Mouse (Mus musculus) hindbrain, embryonic 15.5 days (tissue): Measurements from ENCODE around the gene Bsn. TPM values are rescaled to one million over a fixed set of nuclear protein-coding genes. Genes with fewer than 3 reads are reported as not detected.
A peak's percentile ranks its signal among the peaks of the same experiment; 100 is the strongest.

Experiments used
- ATAC-seq: fragments of 200-750 bp; cut with Nextera tagmentation; 2 replicates; pipeline ENCODE4 v1.8.0; 2017; ENCODE audit warnings: low read depth, moderate number of reproducible peaks, moderate TSS enrichment; ENCODE audit not compliant: low FRiP score
- H3K27ac ChIP-seq: fragments of 300-500 bp; sonication (generic); replicated peaks from 2 replicates; pipeline ENCODE4 v1.5.1; 2015; ENCODE audit warnings: mild to moderate bottlenecking, inconsistent platforms
- H3K27me3 ChIP-seq: fragments of 300-500 bp; sonication (generic); 2 replicates; pipeline ENCODE4 v1.6.1; 2015; ENCODE audit warnings: control low read depth, inconsistent platforms
- H3K36me3 ChIP-seq: fragments of 300-500 bp; sonication (generic); 2 replicates; pipeline ENCODE4 v1.6.1; 2015; ENCODE audit warnings: control low read depth, inconsistent platforms
- H3K4me1 ChIP-seq: fragments of 300-500 bp; sonication (generic); replicated peaks from 2 replicates; pipeline ENCODE4 v1.6.1; 2015; ENCODE audit warnings: control low read depth, inconsistent platforms
- H3K4me2 ChIP-seq: fragments of 300-500 bp; sonication (generic); 2 replicates; pipeline ENCODE4 v1.6.1; 2015; ENCODE audit warnings: moderate library complexity, mild to moderate bottlenecking, inconsistent platforms
- H3K4me3 ChIP-seq: fragments of 300-500 bp; sonication (generic); 2 replicates; pipeline ENCODE4 v1.5.1; 2015; ENCODE audit warnings: mild to moderate bottlenecking, inconsistent platforms
- H3K9ac ChIP-seq: fragments of 300-500 bp; sonication (generic); 2 replicates; pipeline ENCODE4 v1.6.1; 2015; ENCODE audit warnings: inconsistent platforms
- H3K9me3 ChIP-seq: fragments of 300-500 bp; sonication (generic); 2 replicates; pipeline ENCODE4 v1.6.1; 2016; ENCODE audit warnings: control low read depth, inconsistent platforms
- WGBS: fragments of 180-500 bp; shearing (Covaris S2); methylation state at CpG from one replicate; pipeline ENCODE4 v1.1.7; 2015; 5-methylcytosine and 5-hydroxymethylcytosine counted together
- polyA plus RNA-seq: library from polyadenylated mRNA; unstranded; fragments of >200 nt; fragmentation: Nextera tagmentation; extraction: Ambion mirVana; gene quantifications from 2 replicates; pipeline ENCODE4 v1.2.1, GENCODE M21; 2015

Gene Bsn
- polyA plus RNA-seq, 1 experiment from 2014 or later: 10.0 TPM

DNA sequence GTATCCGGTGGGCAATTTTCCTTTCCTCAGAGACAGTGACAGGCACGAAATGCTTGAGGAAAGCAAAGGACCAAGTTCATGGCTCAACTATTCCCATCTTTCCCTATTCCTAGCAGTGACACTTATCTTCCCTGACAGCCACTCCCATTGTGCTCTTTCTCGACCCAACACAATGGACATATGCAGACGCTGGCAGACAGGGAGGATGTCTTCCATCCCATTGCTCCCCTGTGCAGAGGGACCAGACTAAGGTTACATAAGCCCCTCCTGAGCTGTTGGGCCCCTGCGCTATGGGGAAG is 747 bp downstream of the Bsn start:
- WGBS: 15% methylated on average over 5 of the region's 5 CpGs
- ATAC-seq: no peak
- Histone ChIP-seq H3K27me3 (no peaks in the 10 kb centered on the region), H3K4me3 (peak overlapping the region; percentile 84), H3K9ac (peak overlapping the region; percentile 89), H3K27ac (peak overlapping the region; percentile 82), H3K36me3 (no peaks in the 10 kb centered on the region; the same call in 1 of the 2 replicates), H3K4me2 (peak overlapping the region; percentile 73), H3K9me3 (no peaks in the 10 kb centered on the region), H3K4me1 (peaks cover 32% of the 10 kb centered on the region)

DNA sequence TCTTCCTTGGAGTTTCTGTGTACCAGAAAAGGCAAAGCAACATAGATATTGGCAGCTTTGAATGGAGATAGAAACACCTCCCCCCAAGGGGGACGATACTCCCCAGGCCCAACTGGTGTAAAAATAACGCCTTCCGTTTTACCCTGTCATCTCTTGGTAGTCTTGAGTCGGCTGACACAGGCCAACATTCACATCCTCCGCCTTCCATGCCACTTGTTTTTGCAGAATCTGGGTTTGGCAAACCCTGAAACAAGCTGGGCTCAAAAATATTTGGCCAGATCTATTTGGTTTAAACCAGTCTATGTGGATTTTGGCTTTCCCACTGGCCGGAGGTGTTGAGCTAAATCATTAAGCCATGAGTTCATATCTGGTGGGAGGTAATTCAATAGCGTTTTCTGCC is 1.2 kb downstream of the Bsn start:
- WGBS: 69% methylated on average over 7 of the region's 7 CpGs
- no peak for ATAC-seq
- no peaks in the 10 kb centered on the region for H3K27me3 ChIP-seq
- peak overlapping the region; percentile 84 for H3K4me3 ChIP-seq
- no peaks in the 10 kb centered on the region; the same call in 1 of the 2 replicates for H3K36me3 ChIP-seq
- H3K4me1 ChIP-seq: peaks cover 32% of the 10 kb centered on the region
- peak overlapping the region; percentile 89 for H3K9ac ChIP-seq
- peak overlapping the region; percentile 73 for H3K4me2 ChIP-seq
- no peaks in the 10 kb centered on the region for H3K9me3 ChIP-seq
- H3K27ac ChIP-seq: no peak overlapping the region

DNA sequence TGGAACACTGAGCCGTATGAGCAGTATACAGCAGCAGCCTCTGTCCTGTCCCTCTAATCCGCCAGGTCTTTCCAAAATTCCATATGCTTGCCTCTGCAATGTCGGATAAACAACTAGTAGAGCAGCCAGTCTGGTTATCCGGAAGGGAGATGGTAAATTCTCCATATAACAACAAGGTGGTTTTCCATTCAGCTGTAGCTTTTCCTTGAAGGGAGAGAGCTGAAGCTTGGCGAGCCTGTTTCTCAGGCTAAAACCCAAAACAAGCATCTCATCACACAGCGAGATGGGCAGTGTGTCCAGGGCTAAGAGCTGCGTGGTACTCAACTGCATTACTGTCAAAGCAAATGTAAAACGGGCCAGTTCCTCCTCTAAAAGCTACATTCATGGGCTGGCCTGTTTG is 1.7 kb downstream of the Bsn start:
- H3K4me3 ChIP-seq: peak overlapping the region; percentile 84
- H3K36me3 ChIP-seq: no peaks in the 10 kb centered on the region; the same call in 1 of the 2 replicates
- peak overlapping the region; percentile 18; the same call in 1 of the 2 replicates for H3K9ac ChIP-seq
- peak overlapping the region; percentile 73 for H3K4me2 ChIP-seq
- no peaks in the 10 kb centered on the region for H3K27me3 ChIP-seq
- H3K9me3 ChIP-seq: no peaks in the 10 kb centered on the region
- H3K4me1 ChIP-seq: peaks cover 36% of the 10 kb centered on the region
- H3K27ac ChIP-seq: no peak overlapping the region
- 76% methylated on average over 8 of the region's 8 CpGs for WGBS
- no peak for ATAC-seq

DNA sequence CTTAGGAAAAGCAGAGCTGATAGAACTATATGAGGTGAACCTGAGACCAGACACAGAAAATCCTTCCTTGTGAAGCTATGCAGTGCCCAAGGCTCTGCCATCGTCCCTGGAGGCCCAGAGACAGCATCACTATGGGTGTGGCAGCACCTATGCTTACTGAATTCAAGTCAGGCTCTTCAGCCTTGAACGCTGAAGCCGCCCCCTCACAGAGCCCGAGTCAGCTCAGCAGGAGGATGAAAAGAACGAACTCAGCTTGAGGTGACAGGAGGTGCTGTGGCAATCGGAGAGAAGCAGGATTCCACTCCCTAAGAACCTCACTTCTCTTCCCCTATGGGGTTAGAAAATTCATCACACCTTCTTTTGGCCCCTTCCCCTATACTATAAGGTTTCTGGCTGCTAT is 2.6 kb downstream of the Bsn start:
- H3K27me3 ChIP-seq: no peaks in the 10 kb centered on the region
- H3K9ac ChIP-seq: no peak overlapping the region; the same call in 1 of the 2 replicates
- H3K4me1 ChIP-seq: peaks cover 37% of the 10 kb centered on the region
- WGBS: 36% methylated on average over 6 of the region's 6 CpGs
- no peaks in the 10 kb centered on the region for H3K9me3 ChIP-seq
- H3K36me3 ChIP-seq: no peaks in the 10 kb centered on the region; the same call in 1 of the 2 replicates
- no peak overlapping the region for H3K4me3 ChIP-seq
- H3K27ac ChIP-seq: no peak overlapping the region
- peak overlapping the region; percentile 73 for H3K4me2 ChIP-seq
- no peak for ATAC-seq

DNA sequence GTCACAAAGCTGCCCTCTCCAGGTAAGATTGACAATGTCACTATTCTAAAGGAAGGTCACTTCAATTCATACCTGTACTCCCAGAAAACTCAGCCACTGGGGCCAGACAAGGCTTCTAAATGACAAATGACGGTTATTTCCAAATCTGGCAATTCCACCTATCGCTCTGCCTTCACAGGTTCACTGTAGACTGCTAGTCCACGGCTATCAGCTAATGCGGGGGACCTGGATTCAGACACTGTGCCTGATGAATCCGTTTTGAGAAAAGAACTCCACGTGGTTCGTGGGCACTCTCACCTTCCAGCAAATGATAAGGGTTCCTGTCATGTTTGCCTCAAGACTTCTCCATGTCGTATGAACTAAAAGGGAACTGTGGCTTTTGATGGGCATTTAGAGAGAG is 4.4 kb downstream of the Bsn start:
- ATAC-seq: no peak
- Histone ChIP-seq H3K36me3 (no peaks in the 10 kb centered on the region; the same call in 1 of the 2 replicates), H3K9me3 (no peaks in the 10 kb centered on the region), H3K27me3 (no peaks in the 10 kb centered on the region), H3K9ac (no peak overlapping the region), H3K4me3 (no peak overlapping the region), H3K4me2 (no peak overlapping the region), H3K4me1 (peaks cover 38% of the 10 kb centered on the region), H3K27ac (no peak overlapping the region)
- WGBS: 82% methylated on average over 8 of the region's 8 CpGs

DNA sequence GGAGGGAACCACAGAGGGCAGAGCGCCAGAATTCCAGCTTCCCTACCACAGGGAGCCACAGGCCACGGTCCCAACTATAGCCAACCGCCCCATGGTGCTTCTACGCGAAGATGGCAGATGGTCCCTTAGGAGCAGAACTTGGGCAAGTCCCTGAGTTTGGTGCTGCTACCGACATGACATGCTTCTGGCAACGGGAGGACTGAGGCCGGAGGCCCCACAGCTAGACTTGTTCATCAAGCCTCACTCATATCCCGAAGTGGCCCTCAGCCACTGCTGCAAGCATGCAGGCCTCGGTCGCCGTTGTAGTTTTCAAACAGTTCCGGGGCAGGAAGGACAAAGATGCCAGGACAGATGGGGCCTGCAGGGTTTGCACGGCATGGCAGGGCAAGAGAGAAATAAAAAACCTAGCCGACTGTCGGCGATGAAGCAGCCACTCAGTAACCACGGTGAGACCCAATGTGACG is 6.6 kb downstream of the Bsn start:
- no peak for ATAC-seq
- Histone ChIP-seq H3K4me1 (peaks cover 29% of the 10 kb centered on the region), H3K4me2 (no peak overlapping the region), H3K27ac (no peak overlapping the region), H3K27me3 (no peaks in the 10 kb centered on the region), H3K36me3 (no peaks in the 10 kb centered on the region; the same call in 1 of the 2 replicates), H3K4me3 (no peak overlapping the region), H3K9ac (no peak overlapping the region), H3K9me3 (no peaks in the 10 kb centered on the region)
- 89% methylated on average over 19 of the region's 19 CpGs for WGBS

DNA sequence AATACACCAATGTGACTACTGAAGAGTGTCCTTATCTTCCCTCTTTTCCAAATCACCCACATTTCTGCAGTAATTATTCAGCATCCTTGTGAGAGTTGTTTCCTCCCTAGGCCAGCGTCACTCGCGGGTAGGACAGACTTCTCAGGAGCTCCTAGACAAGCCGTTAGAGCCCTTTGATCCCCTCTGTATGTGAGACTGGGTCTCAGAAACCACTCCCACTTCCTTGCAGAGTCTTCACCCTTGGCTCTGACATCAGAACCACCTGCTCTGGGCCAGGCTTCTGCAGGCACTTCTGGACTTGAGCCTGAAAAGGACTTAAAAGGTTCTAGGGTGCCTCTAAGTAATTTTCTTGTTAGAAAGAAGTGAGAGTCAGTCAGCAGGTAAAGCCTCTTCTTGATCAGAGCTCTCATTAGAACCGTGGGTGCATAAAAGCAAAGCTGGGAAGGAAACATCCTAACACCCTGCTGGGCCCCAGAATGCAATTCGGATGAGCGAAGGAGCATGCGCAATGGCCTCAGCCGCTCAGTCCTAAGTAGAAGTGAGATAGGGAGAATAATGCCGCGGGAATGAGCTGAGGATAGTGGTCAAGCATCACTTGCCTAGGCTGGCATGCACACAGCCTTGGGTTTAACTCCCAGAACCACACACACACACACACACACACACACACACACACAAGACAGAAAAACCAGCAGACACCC is 7.2 kb downstream of the Bsn start:
- WGBS: 75% methylated on average over 11 of the region's 11 CpGs
- ATAC-seq: no peak
- Histone ChIP-seq H3K9me3 (no peaks in the 10 kb centered on the region), H3K9ac (no peak overlapping the region), H3K4me1 (peaks cover 23% of the 10 kb centered on the region), H3K4me3 (no peak overlapping the region), H3K27ac (no peak overlapping the region), H3K36me3 (no peaks in the 10 kb centered on the region; the same call in 1 of the 2 replicates), H3K4me2 (no peak overlapping the region), H3K27me3 (no peaks in the 10 kb centered on the region)

DNA sequence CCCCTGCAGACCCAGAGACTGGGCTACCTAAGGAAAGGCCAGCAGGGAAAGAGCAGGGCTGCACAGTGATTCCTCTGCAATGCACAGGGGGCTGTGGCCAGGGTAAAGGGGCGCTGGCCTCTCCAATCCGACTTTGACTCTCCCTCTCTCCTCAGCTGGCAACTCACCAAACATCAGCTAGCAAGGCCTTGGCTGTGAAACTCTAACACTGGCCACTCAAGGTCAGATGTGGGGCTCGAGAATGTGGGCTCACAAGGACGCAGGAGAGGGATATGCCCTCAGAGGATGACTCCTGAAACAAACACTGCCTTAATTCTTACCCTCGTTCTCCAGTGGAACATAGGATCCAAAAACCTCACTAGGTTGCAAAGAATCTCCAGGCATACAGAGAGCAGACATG is 11.8 kb downstream of the Bsn start:
- 82% methylated on average over 5 of the region's 5 CpGs for WGBS
- Histone ChIP-seq H3K4me2 (no peak overlapping the region), H3K27me3 (no peaks in the 10 kb centered on the region), H3K27ac (no peak overlapping the region), H3K9me3 (no peaks in the 10 kb centered on the region), H3K36me3 (no peaks in the 10 kb centered on the region), H3K4me1 (peaks cover 3% of the 10 kb centered on the region; the same call in 1 of the 2 replicates), H3K9ac (no peak overlapping the region), H3K4me3 (no peak overlapping the region)
- ATAC-seq: no peak

DNA sequence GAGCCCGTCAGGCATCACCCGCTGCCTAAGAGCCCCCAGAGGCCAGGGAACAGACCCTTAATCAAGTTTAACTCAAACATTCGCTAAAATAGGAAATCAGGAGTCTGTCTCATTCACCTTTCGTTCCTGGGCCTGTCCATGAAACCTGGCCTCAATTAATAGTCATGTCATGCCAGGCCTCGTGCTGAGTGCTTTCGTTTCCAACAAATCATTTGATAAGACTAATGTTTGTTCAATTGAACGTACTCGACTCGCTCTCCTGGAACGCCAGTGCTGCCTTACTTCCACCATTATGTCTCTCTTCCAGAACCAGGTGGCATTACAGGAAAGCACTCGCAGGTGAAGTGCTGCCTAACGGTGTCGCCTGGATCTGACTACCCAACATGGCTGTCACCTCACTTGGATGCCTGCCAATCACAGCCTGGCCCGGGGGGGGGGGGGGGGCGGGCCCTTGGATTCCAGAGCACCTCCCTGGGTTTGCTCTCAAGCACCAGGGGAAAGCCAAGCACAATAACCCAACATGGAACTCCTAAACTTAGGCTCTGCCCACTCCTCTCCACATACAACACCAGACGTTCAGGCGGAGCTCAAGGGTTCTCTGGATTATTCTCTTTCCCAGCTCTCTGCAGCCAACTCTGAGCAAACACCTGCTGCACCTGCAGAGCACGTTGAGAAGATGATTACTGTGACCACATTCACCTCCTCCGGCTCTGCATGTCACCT is 14.9 kb downstream of the Bsn start:
- Histone ChIP-seq H3K27ac (no peak overlapping the region), H3K4me3 (no peak overlapping the region), H3K4me1 (peaks cover 6% of the 10 kb centered on the region), H3K36me3 (no peaks in the 10 kb centered on the region), H3K9ac (no peak overlapping the region), H3K27me3 (no peaks in the 10 kb centered on the region), H3K9me3 (no peaks in the 10 kb centered on the region), H3K4me2 (no peak overlapping the region)
- WGBS: 70% methylated on average over 19 of the region's 19 CpGs
- ATAC-seq: no peak

DNA sequence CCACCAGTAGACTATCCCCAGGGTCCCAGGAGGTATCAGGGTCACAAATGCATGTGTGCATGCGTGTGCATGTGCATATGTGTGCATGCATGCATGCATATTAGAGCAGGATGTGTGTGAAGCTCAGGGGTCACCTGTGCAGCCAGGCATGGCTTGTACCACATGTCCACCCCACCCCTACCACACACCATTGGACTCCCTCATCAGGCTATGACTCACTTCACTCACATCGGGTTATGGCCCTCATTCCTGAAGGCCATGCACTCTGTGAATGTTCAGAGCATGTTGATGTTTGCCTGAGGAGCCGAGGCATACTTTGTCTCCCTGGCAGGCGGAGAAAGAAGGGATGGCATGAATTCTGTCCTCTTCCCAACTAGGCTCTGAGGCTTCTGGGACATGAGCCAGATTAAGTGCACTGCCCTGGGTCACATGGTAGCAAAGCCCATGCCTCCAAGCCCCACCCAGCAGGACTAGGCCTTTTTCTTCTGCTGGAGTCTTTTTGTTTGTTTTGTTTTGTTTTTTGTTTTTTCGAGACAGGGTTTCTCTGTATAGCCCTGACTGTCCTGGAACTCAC is 17.3 kb downstream of the Bsn start:
- H3K36me3 ChIP-seq: no peaks in the 10 kb centered on the region
- no peaks in the 10 kb centered on the region for H3K27me3 ChIP-seq
- H3K9ac ChIP-seq: no peak overlapping the region
- H3K4me1 ChIP-seq: peaks cover 6% of the 10 kb centered on the region
- H3K27ac ChIP-seq: no peak overlapping the region
- WGBS: 75% methylated on average over 5 of the region's 5 CpGs
- H3K4me3 ChIP-seq: no peak overlapping the region
- H3K9me3 ChIP-seq: no peaks in the 10 kb centered on the region
- 0 out of 2 replicates have a peak, but pooled peaks have one; percentile 60 for ATAC-seq
- no peak overlapping the region for H3K4me2 ChIP-seq

DNA sequence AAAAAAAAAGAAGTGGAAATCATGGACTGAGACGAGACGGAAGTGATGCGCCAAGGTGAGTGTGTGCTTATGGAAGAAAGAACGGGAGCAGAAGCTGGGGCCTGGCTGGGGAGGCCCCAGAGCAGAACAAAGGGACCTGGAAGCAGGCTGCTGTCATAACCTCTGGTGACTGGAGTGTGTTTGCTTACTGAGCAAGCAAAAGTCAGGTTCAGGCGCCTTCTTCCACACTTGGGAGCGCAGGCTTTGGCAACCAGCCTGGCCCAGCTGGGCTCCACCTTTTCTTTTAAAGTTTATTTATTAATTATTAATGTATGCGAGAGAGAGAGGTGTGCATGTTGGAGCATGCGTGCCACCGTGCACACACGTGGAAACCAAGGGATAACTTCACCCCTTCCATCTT is 20.4 kb downstream of the Bsn start:
- H3K36me3 ChIP-seq: no peaks in the 10 kb centered on the region
- H3K27ac ChIP-seq: no peak overlapping the region
- no peak overlapping the region for H3K4me2 ChIP-seq
- peaks cover 6% of the 10 kb centered on the region for H3K4me1 ChIP-seq
- H3K9me3 ChIP-seq: no peaks in the 10 kb centered on the region
- 83% methylated on average over 10 of the region's 10 CpGs for WGBS
- no peak overlapping the region for H3K9ac ChIP-seq
- H3K4me3 ChIP-seq: no peak overlapping the region
- no peak for ATAC-seq
- no peaks in the 10 kb centered on the region for H3K27me3 ChIP-seq

DNA sequence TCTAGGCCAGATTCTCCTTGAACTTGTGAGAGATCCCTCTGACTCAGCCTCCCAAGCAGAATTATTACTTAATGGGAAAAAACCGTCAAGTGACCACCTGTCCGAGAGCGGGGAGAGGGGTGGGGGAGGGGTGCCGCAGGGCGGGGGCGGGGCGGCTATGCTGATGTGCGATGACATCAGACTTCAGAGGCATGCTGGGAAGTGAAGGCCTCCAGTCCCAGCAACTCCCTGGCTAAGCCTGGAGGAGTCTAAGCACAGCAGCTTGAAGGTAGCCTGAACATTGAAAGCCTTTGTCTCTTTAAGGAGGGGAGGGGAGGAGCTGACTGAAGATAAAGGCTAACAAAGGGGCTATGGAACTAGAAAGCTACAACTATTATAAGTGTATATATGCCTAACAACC is 25.0 kb downstream of the Bsn start:
- WGBS: 34% methylated on average over 8 of the region's 8 CpGs

More for the DNA sequence above, 25.0 kb downstream of the Bsn start:
- Histone ChIP-seq H3K36me3 (no peaks in the 10 kb centered on the region), H3K27ac (no peak overlapping the region), H3K4me2 (no peak overlapping the region), H3K9me3 (no peaks in the 10 kb centered on the region), H3K4me1 (no peaks in the 10 kb centered on the region), H3K4me3 (no peak overlapping the region), H3K27me3 (no peaks in the 10 kb centered on the region), H3K9ac (no peak overlapping the region)
- no peak for ATAC-seq
